Mouse (Mus musculus) erythroblast, embryonic 14.5 days (primary cell): Measurements from ENCODE around the gene Alg9.

Source experiments
- GATA1 ChIP-seq: IDR thresholded peaks from 2 replicates; pipeline ENCODE4 v1.6.1; 2012; ENCODE audit warnings: low read length, inconsistent platforms, mixed read lengths
- TAL1 ChIP-seq: IDR thresholded peaks from 3 replicates; pipeline ENCODE4 v1.6.1; 2012; ENCODE audit warnings: low read length, inconsistent platforms, mixed read lengths

DNA sequence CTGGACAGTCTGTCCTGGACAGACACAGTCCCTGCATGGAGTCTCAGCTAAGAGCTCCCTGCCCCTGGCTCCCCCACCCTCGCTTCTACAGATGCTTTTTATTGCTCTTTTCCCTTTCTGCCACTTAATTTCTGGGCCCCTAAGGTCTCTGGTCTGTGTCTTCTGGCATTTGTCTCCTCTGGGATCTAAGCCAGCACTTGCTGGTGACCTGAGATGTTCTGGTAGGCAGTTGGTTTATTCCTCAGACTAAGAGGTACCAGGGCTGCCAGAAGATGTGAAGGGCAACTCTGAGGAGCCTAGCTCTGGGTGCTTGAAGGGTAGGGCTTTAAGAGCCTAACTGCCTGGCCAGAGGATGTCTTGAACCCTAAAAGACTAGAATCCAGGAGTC, 110.8 kb downstream of the Alg9 start:
- TF ChIP-seq TAL1 (no peak), GATA1 (no peak)
